Comparison of ENCODE assay signal across 20 mouse cellular contexts in the genomic region with DNA sequence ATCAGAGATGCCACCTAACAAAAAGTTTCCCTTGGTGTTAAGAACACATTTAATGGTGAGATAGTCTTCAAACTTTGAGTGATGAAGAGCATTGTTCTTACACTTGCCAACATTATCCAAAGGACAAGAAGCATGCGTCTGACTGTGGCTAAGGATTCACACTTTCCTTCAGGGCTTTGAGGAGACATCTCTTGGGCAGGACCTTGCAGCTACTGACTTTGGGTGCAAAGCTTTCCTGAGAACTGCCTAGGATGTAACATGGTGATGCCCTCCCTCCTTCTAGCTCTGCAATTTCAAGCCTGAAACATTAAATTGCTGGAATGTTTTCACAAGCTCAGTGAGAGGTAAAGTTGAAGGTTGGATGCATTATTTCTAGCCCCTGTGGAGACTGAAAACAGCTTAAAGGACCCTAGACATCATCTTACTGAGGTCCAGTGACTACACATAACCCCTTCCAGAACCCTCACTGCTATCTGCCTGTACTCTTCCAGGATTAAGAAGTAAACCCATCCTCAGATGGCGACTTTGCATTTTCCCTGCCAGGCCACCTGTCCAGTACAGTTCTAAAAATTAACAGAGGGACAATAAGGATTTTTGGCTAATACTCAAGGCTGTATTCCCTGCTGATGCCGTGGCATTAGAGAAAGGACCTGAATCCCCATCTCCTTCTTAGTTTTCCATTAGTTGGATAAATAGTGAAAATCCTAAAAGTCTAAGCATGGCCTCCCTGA.
DNase-seq lines count a peak whose midpoint lies in the region; ATAC-seq lines count a peak whose summit lies in the region.
"Had no signal": no experiment of that assay in that cellular context is flagged by ENCODE, and none has a peak within 500 bp of the region (broad histone marks: within the 10 kb centered on the region; RNA-seq: fewer than 3 reads in every experiment).

No protein-coding gene starts in this region.

- H3K9me3 ChIP-seq in hindbrain, embryonic 14.5 days (ENCODE audit: control insufficient read depth, low read length) = no peaks in the 10 kb centered on the region
- H3K9me3 ChIP-seq: embryonic facial prominence, embryonic 12.5 days; heart, embryonic 15.5 days; hindbrain, embryonic 10.5 days; hindbrain, embryonic 15.5 days had no signal

- no peaks in the 10 kb centered on the region for H3K27me3 ChIP-seq in hindbrain, embryonic 14.5 days (ENCODE audit: control insufficient read depth, insufficient read depth, low read length)
- H3K27me3 ChIP-seq: embryonic facial prominence, embryonic 12.5 days; heart, embryonic 15.5 days; hindbrain, embryonic 15.5 days had no signal

- no peak overlapping the region for H3K9ac ChIP-seq in hindbrain, embryonic 14.5 days
- H3K9ac ChIP-seq: embryonic facial prominence, embryonic 12.5 days; heart, embryonic 15.5 days; hindbrain, embryonic 15.5 days had no signal

- H3K4me1 ChIP-seq in hindbrain, embryonic 14.5 days (replicated peaks; ENCODE audit: control insufficient read depth, insufficient read depth, low read length) = no peaks in the 10 kb centered on the region
- H3K4me1 ChIP-seq: embryonic facial prominence, embryonic 12.5 days; heart, embryonic 15.5 days; hindbrain, embryonic 10.5 days; hindbrain, embryonic 15.5 days had no signal

- ATAC-seq in hindbrain, embryonic 14.5 days (ENCODE audit: low FRiP score) = no peak
- ATAC-seq: forebrain, embryonic 16.5 days; intestine, postnatal 0 days had no signal

- no peak overlapping the region for H3K4me2 ChIP-seq in hindbrain, embryonic 14.5 days (replicated peaks)
- H3K4me2 ChIP-seq: embryonic facial prominence, embryonic 12.5 days; heart, embryonic 11.5 days; heart, embryonic 15.5 days; hindbrain, embryonic 15.5 days had no signal

- H3K36me3 ChIP-seq in hindbrain, embryonic 14.5 days (replicated peaks; ENCODE audit: control insufficient read depth, insufficient read depth) = no peaks in the 10 kb centered on the region
- H3K36me3 ChIP-seq: embryonic facial prominence, embryonic 12.5 days; heart, embryonic 15.5 days; hindbrain, embryonic 10.5 days; hindbrain, embryonic 15.5 days had no signal

- peak; percentile 91 for DNase-seq in brain, adult 2 months (ENCODE audit: low read depth, low spot score)
- peak; percentile 75 for DNase-seq in cerebellum, adult 11 months
- DNase-seq in cerebellum, adult 8-10 months = peak; percentile 76
- DNase-seq in cerebellum, postnatal 14 days = peak; percentile 65 to 80
- DNase-seq in spleen, postnatal 4 days (ENCODE audit: low spot score in 2 of 2) = no peak
- DNase-seq in hindbrain, embryonic 14.5 days (ENCODE audit: low spot score) = no peak
- DNase-seq in thymus, postnatal 14 days = no peak
- DNase-seq: adrenal gland, adult 2 months; adrenal gland, postnatal 25 days; gastrocnemius, postnatal 10 days; heart, adult 2 months; heart, postnatal 14 days; kidney, adult 8-10 months had no signal

- 85% methylated on average over 3 of the region's 3 CpGs for WGBS in hindbrain, embryonic 14.5 days

- H3K27ac ChIP-seq in hindbrain, embryonic 14.5 days = no peak overlapping the region
- H3K27ac ChIP-seq: embryonic facial prominence, embryonic 12.5 days; heart, adult 2 months; heart, embryonic 15.5 days; hindbrain, embryonic 10.5 days; hindbrain, embryonic 15.5 days had no signal

- H3K4me3 ChIP-seq in hindbrain, embryonic 14.5 days (replicated peaks; ENCODE audit: low read length) = no peak overlapping the region
- H3K4me3 ChIP-seq: embryonic facial prominence, embryonic 12.5 days; heart, adult 2 months; heart, embryonic 15.5 days; hindbrain, embryonic 10.5 days; hindbrain, embryonic 15.5 days had no signal

Comparison
In these comparisons a context has a peak if more than half of its experiments do, and no peak if none do; other contexts are left out.
1. DNase-seq: peak in brain, adult 2 months (single experiment), cerebellum, adult 11 months (single experiment), cerebellum, adult 8-10 months (single experiment) and cerebellum, postnatal 14 days (2 of 2); none in spleen, postnatal 4 days (0 of 2), hindbrain, embryonic 14.5 days (single experiment) and thymus, postnatal 14 days (single experiment).